Mouse (Mus musculus) urinary bladder, postnatal 10 days (tissue): ENCODE data around the gene Zfp65.
"Not testable (repeated sequence)": the region's sequence is repeated elsewhere in the genome, so short reads cannot be mapped to it uniquely, and the experiment has no call there.

Experiments used
- DNase-seq: peaks from one replicate; pipeline ENCODE4 v3.0.0; 2022; ENCODE audit warnings: low spot score

Gene Zfp65

DNA sequence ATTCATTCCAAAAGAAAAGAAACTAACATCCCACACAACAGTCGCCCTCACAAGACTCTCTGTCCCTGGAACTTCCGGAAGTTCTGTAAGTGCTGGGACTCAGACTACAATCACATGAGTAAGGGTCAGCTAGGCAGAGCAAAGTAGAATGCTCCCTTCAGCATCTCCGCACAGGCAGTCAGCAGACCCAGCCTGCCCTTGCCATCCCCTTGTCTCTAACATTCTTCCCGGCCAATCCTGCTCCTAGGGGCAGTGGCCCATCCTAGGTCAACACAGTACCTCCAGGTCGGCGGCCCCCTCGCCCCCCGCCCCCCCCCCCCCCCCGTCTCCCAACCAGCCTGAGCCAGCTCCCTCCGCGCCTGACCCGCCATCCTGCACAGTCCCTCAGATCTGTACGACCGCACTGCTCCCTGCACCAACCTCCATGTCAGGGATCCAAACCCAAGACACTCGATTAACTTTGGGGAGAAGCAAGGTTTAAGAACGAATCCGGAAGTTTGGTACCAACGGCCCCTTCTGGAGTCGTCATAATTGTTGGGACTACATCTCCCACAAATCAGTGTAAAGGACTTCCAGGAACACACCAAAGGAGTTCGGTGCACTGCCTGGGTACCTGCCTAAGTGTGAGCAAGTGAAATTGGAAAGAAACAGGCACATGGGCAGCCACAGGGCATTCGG, at the start of gene Zfp65:
Zfp65 (minus strand) TSS at position 533 of the 678 bp plus-strand sequence.
- no peak for DNase-seq

GRCm38 (mm10) chr13:67763031-67763768, 34.2 kb upstream of the Zfp65 start:
- DNase-seq, result no peak

- no peak for DNase-seq
Observed at GRCm38 (mm10) chr13:67759966-67760365, 31.0 kb upstream of the Zfp65 start.

DNA sequence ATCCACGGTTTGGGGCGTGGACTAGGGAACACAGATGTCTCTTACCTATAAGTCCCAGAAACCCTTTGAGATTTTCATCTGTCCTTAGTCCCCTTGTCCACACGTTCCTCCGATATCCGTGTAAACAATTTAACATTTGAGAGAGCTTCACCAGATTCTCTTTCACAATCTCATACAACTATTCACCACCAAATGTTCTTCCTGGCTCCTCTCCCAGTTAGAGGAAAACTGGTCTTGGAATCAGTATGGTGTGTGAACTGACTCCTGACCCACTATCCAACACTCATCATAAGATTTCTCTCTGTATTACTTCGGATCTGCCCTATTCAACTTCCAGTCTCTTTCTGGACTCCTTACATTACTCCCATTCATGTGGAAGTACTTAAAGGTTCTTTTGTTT, 26.8 kb upstream of the Zfp65 start:
- DNase-seq, result no peak

DNA sequence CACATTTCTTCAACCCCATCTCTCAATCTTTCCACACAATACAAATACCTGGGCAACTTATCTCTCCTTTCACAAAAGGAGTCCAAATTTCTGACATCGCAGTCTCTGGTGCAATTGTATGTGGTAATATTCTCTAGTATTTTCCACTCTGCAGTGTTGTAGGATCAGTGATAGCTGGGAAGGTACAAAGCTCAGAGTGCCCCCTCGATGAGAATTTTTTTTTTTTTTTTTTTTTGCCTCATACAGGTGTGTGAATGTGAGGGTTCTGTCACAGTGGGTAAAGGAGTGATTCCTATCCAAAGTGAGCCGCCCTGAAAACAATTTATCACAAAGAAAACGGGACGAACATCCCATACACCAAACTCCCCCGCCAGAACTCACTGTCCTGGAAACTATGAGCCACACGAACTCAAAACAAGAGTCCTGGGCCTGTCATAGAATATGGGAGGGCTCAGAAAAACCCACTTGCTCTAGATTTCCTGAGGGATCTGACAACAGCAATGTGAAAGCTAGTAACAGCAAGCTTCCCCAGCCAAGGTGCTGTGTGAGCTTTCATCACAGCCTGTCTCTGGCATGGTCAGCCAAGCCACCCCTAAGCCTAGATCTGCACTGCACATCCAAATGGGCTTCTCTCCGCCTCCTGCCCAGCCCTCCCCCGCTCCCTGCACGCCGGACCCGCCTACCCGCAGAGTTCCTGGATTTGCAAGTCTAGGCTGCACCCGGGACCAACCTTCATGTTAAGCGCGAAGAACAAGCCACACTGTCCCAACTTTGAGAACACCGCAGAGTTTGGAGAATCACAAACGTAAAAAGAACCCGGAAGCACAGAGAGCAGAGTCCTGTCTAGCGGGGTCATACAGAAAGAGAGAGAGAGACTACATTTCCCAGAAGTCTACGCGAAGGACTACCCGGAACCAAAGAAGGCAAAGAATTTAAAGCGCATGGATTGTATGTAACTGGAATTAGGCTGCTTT, 25.6 kb upstream of the Zfp65 start, which contains the start of gene Zfp85:
Zfp85 (minus strand) TSS at position 896 of the 974 bp plus-strand sequence.
- no peak for DNase-seq

GRCm38 (mm10) chr13:67743896-67744295, 14.9 kb upstream of the Zfp65 start:
- no peak for DNase-seq

DNA sequence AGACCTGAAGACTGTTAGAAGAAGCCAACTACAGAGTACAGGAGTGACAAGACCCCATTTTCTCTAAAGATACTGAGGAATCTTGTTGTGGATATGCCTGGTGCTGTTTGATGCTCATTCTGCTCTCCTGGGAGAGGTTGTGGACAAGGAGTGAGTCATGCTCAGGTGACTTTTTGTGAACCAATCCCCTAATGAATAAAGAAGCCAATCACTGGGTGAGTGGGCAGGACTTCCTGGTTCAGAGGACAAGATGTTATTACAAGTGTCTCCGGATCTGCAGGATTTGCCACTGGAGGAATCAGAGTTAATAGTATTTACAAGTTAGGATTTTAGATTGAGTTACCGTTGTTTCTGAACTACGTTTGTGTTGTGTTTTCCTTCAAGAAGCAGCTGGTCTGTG, 14.0 kb upstream of the Zfp65 start:
- no peak for DNase-seq

GRCm38 (mm10) chr13:67734391-67734790, 5.4 kb upstream of the Zfp65 start:
- DNase-seq, result not testable (repeated sequence)

GRCm38 (mm10) chr13:67729441-67729840, 468 bp upstream of the Zfp65 start:
- DNase-seq, result not testable (repeated sequence)

- DNase-seq, result no peak
Observed at GRCm38 (mm10) chr13:67728106-67728505, 867 bp downstream of the Zfp65 start.

GRCm38 (mm10) chr13:67725331-67725730, 3.6 kb downstream of the Zfp65 start:
- DNase-seq, result not testable (repeated sequence)

DNA sequence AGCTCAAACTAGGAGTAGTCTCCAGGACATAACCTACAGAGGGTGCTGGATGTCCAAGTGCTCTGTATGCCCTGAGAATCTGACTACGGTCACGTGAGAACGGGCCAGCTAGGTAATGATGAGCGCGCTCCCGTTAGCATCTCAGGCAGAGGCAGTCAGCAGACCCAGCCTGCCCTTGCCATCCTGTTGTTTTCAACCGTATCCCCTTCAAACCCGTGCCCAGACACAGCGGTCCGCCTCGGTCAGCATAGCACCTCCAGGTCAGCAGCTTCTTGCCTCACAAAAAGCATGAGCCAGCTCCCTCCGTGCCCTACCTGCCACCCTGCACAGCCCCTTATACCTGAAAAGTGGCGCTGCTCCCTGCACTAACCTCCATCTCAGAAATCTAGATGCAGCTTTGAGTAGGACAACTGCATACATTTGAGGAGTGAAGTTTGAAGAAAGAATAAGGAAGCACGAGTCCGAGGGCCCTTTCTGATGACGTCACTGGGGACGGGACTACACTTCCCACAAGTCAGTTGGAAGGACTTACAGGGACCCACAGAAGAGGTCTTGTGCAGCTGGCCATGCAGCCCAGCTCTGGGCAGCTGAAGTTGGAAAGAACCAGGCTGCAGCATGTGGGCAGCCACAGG, 5.0 kb downstream of the Zfp65 start:
- DNase-seq, result peak; percentile 45

- no peak for DNase-seq
Observed at GRCm38 (mm10) chr13:67686971-67687370, 42.0 kb downstream of the Zfp65 start, which contains the start of gene Zfp738. TSS of gene Zfp738 (minus strand) at chr13:67687071.

DNA sequence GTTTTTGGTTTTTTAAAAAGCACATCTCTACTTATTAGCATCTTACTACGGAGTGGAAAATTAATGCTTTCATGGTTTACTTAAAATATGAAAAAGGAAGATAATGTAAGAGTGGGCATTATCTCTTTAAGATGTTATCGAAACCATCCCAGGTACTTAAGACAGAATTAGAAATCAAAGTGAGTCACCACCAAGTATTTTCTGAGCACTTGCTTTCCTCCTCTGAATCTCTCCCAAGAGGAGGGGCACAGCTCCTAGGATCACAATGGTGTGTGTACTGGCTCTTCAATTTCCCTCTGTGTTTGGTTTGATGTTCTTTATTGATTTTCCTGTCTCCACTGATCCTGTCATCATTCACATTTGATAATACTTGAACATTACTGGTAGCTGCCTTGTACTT, 45.1 kb downstream of the Zfp65 start:
- not testable (repeated sequence) for DNase-seq

DNA sequence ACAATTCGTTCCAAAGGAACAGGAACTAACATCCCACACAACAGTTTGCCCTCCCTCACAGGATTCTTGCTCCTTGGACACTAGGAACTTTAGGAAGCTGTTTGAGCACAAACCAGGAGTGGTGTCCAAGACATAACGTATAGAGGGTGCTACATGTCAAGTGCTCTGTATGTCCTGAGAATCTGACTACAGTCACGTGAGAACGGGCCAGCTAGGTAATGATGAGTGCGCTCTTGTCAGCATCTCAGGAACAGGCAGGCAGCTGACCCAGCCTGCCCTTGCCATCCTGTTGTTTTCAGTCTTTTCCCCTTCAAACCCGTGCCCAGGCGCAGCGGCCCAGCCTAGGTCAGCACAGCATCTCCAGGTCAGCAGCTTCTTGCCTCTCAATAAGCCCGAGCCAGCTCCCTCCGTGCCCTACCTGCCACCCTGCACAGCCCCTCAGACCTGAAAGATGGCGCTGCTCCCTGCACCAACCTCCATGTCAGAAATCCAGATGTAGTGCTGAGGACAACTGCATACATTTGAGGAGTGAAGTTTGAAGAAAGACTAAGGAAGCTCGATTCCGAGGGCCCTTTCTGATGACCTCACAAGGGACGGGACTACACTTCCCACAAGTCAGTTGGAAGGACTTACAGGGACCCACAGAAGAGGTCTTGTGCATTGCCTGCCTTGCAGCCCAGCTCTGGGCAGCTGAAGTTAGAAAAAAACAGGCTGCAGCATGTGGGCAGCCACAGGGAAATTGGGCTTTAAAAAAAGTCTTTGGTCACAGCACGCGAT, 45.8 kb downstream of the Zfp65 start:
- DNase-seq, result peak; percentile 20

GRCm38 (mm10) chr13:67674902-67675301, 54.1 kb downstream of the Zfp65 start:
- no peak for DNase-seq
